Mouse (Mus musculus) stomach, postnatal 0 days (tissue): Measurements from ENCODE around the gene Tspan4. TPM values are rescaled to one million over a fixed set of nuclear protein-coding genes. Genes with fewer than 3 reads are reported as not detected.
A peak's percentile ranks its signal among the peaks of the same experiment; 100 is the strongest.

Source experiments
- ATAC-seq: fragments of 200-750 bp; cut with Nextera tagmentation; 2 replicates; pipeline ENCODE4 v1.8.0; 2017; ENCODE audit not compliant: low FRiP score, low TSS enrichment
- DNase-seq: peaks from one replicate; pipeline ENCODE4 v3.0.0-alpha.2; 2016; ENCODE audit warnings: low spot score
- H3K27ac ChIP-seq: fragments of 300-500 bp; sonication (generic); replicated peaks from 2 replicates; pipeline ENCODE4 v1.5.1; 2014; ENCODE audit warnings: mild to moderate bottlenecking, control low read depth
- H3K27me3 ChIP-seq: fragments of 300-500 bp; sonication (generic); 2 replicates; pipeline ENCODE4 v1.6.1; 2014; ENCODE audit warnings: low read length; ENCODE audit not compliant: control insufficient read depth, insufficient read depth
- H3K36me3 ChIP-seq: fragments of 300-500 bp; sonication (generic); 2 replicates; pipeline ENCODE4 v1.6.1; 2014; ENCODE audit warnings: low read length, mixed read lengths; ENCODE audit not compliant: control insufficient read depth, insufficient read depth
- H3K4me1 ChIP-seq: fragments of 300-500 bp; sonication (generic); replicated peaks from 2 replicates; pipeline ENCODE4 v1.6.1; 2014; ENCODE audit warnings: antibody characterized with exemption; ENCODE audit not compliant: control insufficient read depth, insufficient read depth
- H3K4me2 ChIP-seq: fragments of 300-500 bp; sonication (generic); replicated peaks from 2 replicates; pipeline ENCODE4 v1.6.1; 2014; ENCODE audit warnings: low read depth, mild to moderate bottlenecking, control low read depth, moderate library complexity
- H3K4me3 ChIP-seq: fragments of 300-500 bp; sonication (generic); 2 replicates; pipeline ENCODE4 v1.5.1; 2014; ENCODE audit warnings: low read depth, low read length, control low read depth
- H3K9ac ChIP-seq: fragments of 300-500 bp; sonication (generic); 2 replicates; pipeline ENCODE4 v1.6.1; 2014; ENCODE audit warnings: mild to moderate bottlenecking, low read length, control low read depth, mixed read lengths
- H3K9me3 ChIP-seq: fragments of 300-500 bp; sonication (generic); 2 replicates; pipeline ENCODE4 v1.6.1; 2016; ENCODE audit warnings: low read length; ENCODE audit not compliant: control insufficient read depth
- CTCF ChIP-seq: IDR thresholded peaks from 2 replicates; pipeline ENCODE4 v1.5.1; 2016; ENCODE audit warnings: antibody characterized with exemption, low read depth, mild to moderate bottlenecking, moderate library complexity
- EP300 ChIP-seq: optimal IDR thresholded peaks from 2 replicates; pipeline ENCODE3; 2016; ENCODE audit warnings: antibody characterized with exemption
- WGBS: fragments of 180-500 bp; shearing (Covaris S2); extraction: QIAGEN DNeasy Blood & Tissue Kit; methylation state at CpG from one replicate; pipeline ENCODE4 v1.1.7; 2014; 5-methylcytosine and 5-hydroxymethylcytosine counted together
- polyA plus RNA-seq: library from polyadenylated mRNA; unstranded; fragments of >200 nt; fragmentation: Nextera tagmentation; extraction: Ambion mirVana; gene quantifications from 2 replicates; pipeline ENCODE4 v1.2.1, GENCODE M21; 2015

Gene Tspan4
- polyA plus RNA-seq, 1 experiment from 2014 or later: 58.7 TPM

DNA sequence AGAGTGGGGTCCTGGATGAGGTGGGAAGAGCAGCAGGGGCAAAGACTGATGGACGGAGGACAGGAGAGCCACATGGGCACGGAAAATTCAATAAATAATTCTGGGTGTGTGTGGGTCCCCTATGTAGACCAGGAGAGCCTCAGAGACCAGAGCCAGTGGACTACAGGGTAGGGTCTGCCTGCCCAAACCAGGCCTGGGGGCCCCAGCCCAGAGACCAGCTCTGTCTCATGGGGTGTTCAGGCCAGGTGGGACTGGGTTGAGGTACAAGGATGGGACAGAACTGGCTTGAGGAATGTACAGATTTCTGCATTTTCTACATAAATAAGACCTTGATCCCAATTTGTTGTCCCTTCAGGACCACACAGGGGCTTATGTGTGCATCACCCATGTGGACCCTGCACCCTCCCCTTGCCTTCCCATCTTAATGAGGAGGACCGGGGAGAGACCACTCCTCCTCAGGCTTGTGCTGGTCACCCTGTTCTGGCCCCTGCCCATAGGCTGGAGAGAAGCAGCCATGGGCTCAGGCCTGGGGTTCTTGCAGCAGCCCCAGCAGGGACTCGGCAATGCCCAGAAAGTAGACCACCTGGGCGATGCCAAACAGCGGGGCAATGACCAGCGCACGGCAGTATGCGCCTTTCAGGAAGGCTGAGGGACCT is 44.3 kb upstream of the Tspan4 start:
- H3K4me3 ChIP-seq: no peak overlapping the region
- peaks cover 11% of the 10 kb centered on the region; the same call in 1 of the 2 replicates for H3K36me3 ChIP-seq
- no peak overlapping the region for H3K27ac ChIP-seq
- DNase-seq (no peak), ATAC-seq (no peak)
- no peaks in the 10 kb centered on the region for H3K9me3 ChIP-seq
- H3K27me3 ChIP-seq: no peaks in the 10 kb centered on the region
- H3K4me1 ChIP-seq: peaks cover 1% of the 10 kb centered on the region; the same call in 1 of the 2 replicates
- H3K9ac ChIP-seq: no peak overlapping the region
- no peak overlapping the region for H3K4me2 ChIP-seq
- 94% methylated on average over 9 of the region's 9 CpGs for WGBS
- no peak for TF ChIP-seq EP300
- no peak for TF ChIP-seq CTCF

DNA sequence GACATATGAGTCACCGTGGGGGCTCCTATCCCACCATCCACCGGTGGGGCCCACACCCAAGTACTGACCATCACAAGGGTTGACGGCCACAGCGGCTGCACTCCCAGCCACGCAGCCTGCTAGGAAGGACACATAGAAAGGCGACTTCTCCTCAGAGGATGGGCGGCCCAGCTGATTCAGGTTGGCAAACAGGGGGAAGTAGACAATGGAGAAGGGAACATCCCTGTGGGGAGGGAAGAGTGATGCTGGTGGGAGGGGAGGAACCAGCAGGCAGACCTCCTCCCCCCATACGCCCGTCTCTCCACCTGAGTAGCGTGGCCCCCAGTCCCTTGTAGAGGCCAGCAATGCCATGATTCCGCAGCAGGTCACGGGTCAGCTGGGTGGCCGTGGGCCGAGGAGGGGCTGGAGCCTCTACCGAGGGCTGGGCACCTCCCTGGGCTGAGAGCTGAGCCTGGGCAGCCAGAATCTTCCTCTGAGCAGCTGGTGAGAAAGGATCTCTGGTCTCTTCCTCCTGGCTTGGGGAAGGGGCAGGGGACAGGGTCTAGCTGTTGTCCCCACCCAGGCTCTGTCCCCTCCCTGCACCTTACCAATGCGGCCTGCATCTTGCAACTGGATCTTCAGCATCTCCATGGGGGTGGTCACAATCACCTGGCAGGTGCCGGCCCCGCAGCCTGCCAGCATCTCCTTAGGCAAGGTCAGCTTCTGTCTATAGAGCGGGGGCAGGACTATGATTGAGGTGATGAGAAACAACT is 43.4 kb upstream of the Tspan4 start:
- Histone ChIP-seq H3K36me3 (peaks cover 11% of the 10 kb centered on the region; the same call in 1 of the 2 replicates), H3K27ac (no peak overlapping the region), H3K9ac (no peak overlapping the region), H3K4me2 (no peak overlapping the region), H3K27me3 (no peaks in the 10 kb centered on the region), H3K9me3 (no peaks in the 10 kb centered on the region), H3K4me1 (peaks cover 2% of the 10 kb centered on the region; the same call in 1 of the 2 replicates), H3K4me3 (no peak overlapping the region)
- TF ChIP-seq EP300 (no peak), CTCF (no peak)
- WGBS: 93% methylated on average over 19 of the region's 19 CpGs
- no peak for ATAC-seq
- DNase-seq: no peak

DNA sequence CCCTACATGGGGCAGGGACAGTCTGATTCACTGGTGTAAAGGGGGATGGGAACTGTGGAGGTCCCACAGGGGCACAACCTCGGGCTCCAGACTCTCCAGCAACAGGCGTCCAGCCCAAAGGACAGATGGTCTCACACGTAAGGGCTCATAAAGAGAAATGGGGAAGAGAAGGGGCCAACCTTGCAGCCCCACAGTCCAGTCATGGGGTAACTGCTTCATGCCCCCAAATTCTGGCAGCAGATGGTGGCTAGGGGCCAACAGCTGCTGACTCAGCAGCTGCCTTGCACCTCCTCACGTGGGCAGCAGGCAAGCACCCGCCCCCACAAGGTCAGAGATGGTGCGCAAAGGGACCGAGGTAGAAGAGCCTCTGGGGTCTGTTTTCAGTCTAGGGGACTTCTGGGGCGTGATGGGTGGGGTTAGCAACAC is 42.8 kb upstream of the Tspan4 start:
- Histone ChIP-seq H3K4me1 (peaks cover 5% of the 10 kb centered on the region; the same call in 1 of the 2 replicates), H3K27me3 (no peaks in the 10 kb centered on the region), H3K9ac (no peak overlapping the region), H3K36me3 (peaks cover 11% of the 10 kb centered on the region; the same call in 1 of the 2 replicates), H3K27ac (no peak overlapping the region), H3K9me3 (no peaks in the 10 kb centered on the region), H3K4me2 (no peak overlapping the region), H3K4me3 (no peak overlapping the region)
- no peak for ATAC-seq
- WGBS: 83% methylated on average over 8 of the region's 8 CpGs
- DNase-seq: no peak
- TF ChIP-seq EP300 (no peak), CTCF (no peak)

DNA sequence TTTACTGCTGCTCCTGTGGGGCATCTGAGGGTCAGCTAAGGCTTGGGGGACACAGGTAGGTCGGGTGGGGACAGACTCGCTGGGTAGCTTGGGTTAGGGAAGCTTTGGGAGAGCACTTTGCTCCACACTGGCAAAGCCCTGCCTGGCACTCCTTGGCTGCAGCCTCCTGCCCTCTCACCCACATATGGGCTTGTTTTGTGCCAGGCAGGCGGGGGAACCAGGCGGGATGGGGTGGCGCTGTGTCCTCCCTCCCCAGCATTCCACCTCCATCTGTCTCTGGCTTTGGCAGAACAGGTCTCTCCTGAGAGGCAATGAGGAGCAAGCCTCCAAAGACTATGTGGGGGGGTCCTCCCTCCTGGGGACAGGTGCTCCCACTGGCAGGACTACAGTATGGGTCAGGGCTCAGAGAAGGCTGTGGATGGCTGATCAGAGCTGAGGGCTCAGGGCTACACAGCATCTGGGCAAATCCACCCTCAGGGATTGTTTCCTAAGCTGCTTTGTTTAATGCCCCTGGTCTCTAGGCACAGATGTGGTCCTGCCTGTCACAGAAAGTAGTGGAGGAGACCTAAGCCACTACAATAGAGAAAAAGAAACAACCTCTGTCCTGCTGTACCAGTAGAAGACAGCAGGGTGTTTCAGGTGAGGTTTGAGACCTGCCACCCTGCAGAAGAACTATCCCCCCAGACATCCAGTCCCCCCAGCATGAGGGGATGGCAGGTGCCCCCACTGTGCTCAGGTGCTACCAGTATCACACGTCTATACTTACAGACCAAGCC is 42.1 kb upstream of the Tspan4 start:
- 65% methylated on average over 6 of the region's 6 CpGs for WGBS
- peak overlapping the region; percentile 30; the same call in 1 of the 2 replicates for H3K27ac ChIP-seq
- no peak for TF ChIP-seq CTCF
- no peak for TF ChIP-seq EP300
- H3K4me2 ChIP-seq: no peak overlapping the region
- peaks cover 11% of the 10 kb centered on the region; the same call in 1 of the 2 replicates for H3K36me3 ChIP-seq
- ATAC-seq (no peak), DNase-seq (no peak)
- H3K9ac ChIP-seq: no peak overlapping the region
- no peaks in the 10 kb centered on the region for H3K27me3 ChIP-seq
- H3K4me1 ChIP-seq: peaks cover 5% of the 10 kb centered on the region; the same call in 1 of the 2 replicates
- no peak overlapping the region for H3K4me3 ChIP-seq
- H3K9me3 ChIP-seq: no peaks in the 10 kb centered on the region

DNA sequence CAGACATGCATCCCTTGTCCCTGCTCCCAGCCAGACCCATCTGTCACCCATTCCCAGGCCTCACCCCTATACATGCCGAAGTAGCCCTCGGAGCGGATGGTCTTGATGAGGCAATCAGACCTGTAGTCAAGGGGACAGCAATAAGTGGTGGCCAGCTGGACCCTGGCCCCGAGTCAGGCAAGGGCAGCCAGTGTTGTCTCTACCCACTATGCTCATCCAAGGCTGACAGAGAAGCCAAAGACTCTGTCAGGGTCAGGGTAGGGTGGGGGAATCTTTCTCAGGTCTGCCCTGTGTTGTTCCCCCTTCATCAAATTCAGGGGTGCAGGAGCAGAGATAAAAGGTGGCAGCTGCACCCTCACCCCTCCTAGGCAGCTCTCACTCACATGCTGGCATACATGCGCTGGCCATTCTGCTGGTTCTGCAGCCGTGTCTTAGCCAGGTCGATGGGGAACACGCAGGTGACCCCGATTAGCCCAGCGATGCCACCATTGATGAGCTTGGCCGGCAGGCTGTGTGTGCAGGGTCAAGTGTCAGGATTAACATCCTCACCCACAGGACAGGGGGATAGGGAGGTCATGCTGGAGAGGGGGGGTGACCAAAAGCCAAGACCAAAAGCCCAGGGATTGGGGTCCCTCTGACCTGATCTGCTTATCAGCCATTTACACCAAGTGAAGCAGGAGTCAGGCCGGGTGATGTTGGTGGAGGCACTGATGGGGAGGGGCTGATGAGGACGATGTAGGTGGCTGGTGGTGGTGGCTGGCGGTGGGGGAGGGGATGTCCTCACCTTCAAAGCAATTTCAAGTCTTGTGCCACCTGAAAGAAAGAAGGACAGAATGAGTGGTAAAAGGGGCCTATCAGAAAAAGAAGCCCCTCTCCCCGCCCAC is 41.3 kb upstream of the Tspan4 start:
- H3K4me1 ChIP-seq: peaks cover 5% of the 10 kb centered on the region; the same call in 1 of the 2 replicates
- no peak for DNase-seq
- no peak overlapping the region for H3K27ac ChIP-seq
- 73% methylated on average over 15 of the region's 15 CpGs for WGBS
- TF ChIP-seq CTCF: no peak
- TF ChIP-seq EP300: no peak
- no peaks in the 10 kb centered on the region for H3K9me3 ChIP-seq
- peak overlapping the region; percentile 71 for H3K4me2 ChIP-seq
- H3K36me3 ChIP-seq: peaks cover 11% of the 10 kb centered on the region; the same call in 1 of the 2 replicates
- H3K27me3 ChIP-seq: no peaks in the 10 kb centered on the region
- peak overlapping the region; percentile 46 for H3K4me3 ChIP-seq
- peak overlapping the region; percentile 54 for H3K9ac ChIP-seq
- no peak for ATAC-seq
